Mouse (Mus musculus) heart, embryonic 11.5 days (tissue): ENCODE data around the gene Hcar1. TPM values are rescaled to one million over a fixed set of nuclear protein-coding genes. Genes with fewer than 3 reads are reported as not detected.

Source experiments
- ATAC-seq: fragments of 200-750 bp; cut with Nextera tagmentation; replicated peaks from 2 replicates; pipeline ENCODE4 v1.8.0; 2017; ENCODE audit warnings: moderate library complexity; ENCODE audit not compliant: insufficient number of reproducible peaks, low FRiP score, low TSS enrichment
- H3K27ac ChIP-seq: fragments of 300-500 bp; sonication (generic); 2 replicates; pipeline ENCODE4 v1.5.1; 2014; ENCODE audit warnings: mild to moderate bottlenecking, low read depth, low read length
- H3K27me3 ChIP-seq: fragments of 300-500 bp; sonication (generic); 2 replicates; pipeline ENCODE4 v1.6.1; 2014; ENCODE audit warnings: mild to moderate bottlenecking, low read length, mixed read lengths; ENCODE audit not compliant: control insufficient read depth, insufficient read depth
- H3K36me3 ChIP-seq: fragments of 300-500 bp; sonication (generic); 2 replicates; pipeline ENCODE4 v1.6.1; 2014; ENCODE audit warnings: mild to moderate bottlenecking, low read length, moderate library complexity, mixed read lengths; ENCODE audit not compliant: control insufficient read depth, insufficient read depth
- H3K4me1 ChIP-seq: fragments of 300-500 bp; sonication (generic); 2 replicates; pipeline ENCODE4 v1.6.1; 2014; ENCODE audit warnings: low read length; ENCODE audit not compliant: control insufficient read depth, insufficient read depth
- H3K4me2 ChIP-seq: fragments of 300-500 bp; sonication (generic); 2 replicates; pipeline ENCODE4 v1.6.1; 2014; ENCODE audit warnings: mild to moderate bottlenecking, moderate library complexity
- H3K4me3 ChIP-seq: fragments of 300-500 bp; sonication (generic); 2 replicates; pipeline ENCODE4 v1.5.1; 2014; ENCODE audit warnings: low read depth, low read length
- H3K9ac ChIP-seq: fragments of 300-500 bp; sonication (generic); 2 replicates; pipeline ENCODE4 v1.6.1; 2014; ENCODE audit warnings: mild to moderate bottlenecking, low read depth, low read length, moderate library complexity
- H3K9me3 ChIP-seq: fragments of 300-500 bp; sonication (generic); replicated peaks from 2 replicates; pipeline ENCODE4 v1.6.1; 2016; ENCODE audit warnings: low read length; ENCODE audit not compliant: control insufficient read depth
- WGBS: fragments of 180-500 bp; shearing (Covaris S2); extraction: QIAGEN DNeasy Blood & Tissue Kit; methylation state at CpG from one replicate; pipeline ENCODE4 v1.1.7; 2014; ENCODE audit not compliant: insufficient replicate concordance; 5-methylcytosine and 5-hydroxymethylcytosine counted together
- polyA plus RNA-seq: library from polyadenylated mRNA; unstranded; fragments of >200 nt; fragmentation: Nextera tagmentation; extraction: Ambion mirVana; gene quantifications from 2 replicates; pipeline ENCODE4 v1.2.1, GENCODE M21; 2014

The Hcar1 gene
- 0.06 TPM in 1 of 2 replicates, not detected in the other for polyA plus RNA-seq

- Histone ChIP-seq H3K27me3 (peaks cover 2% of the 10 kb centered on the region; the same call in 1 of the 2 replicates), H3K9me3 (no peaks in the 10 kb centered on the region), H3K4me1 (no peaks in the 10 kb centered on the region), H3K4me2 (peak within 1 kb of the TSS; percentile 2; the same call in 1 of the 2 replicates), H3K9ac (no peak within 1 kb of the TSS; the same call in 1 of the 2 replicates), H3K36me3 (no peaks in the 10 kb centered on the region), H3K27ac (no peak within 1 kb of the TSS), H3K4me3 (no peak within 1 kb of the TSS)
- 51% methylated on average over 12 of the region's 12 CpGs for WGBS
- ATAC-seq: no peak
Measured at GRCm38 (mm10) chr5:123879928-123880327, at the start of gene Hcar1. Gene Hcar1 (minus strand): TSS chr5:123880020.

- 92% methylated on average over 9 of the region's 9 CpGs for WGBS
- H3K36me3 ChIP-seq: peaks cover 30% of the 10 kb centered on the region
Measured at GRCm38 (mm10) chr5:123927118-123927517, 47.3 kb upstream of the Hcar1 start, which contains the start of gene Gm43518. Gene Gm43518 (plus strand): TSS chr5:123927418.

GRCm38 (mm10) chr5:123922112-123922511 lies 42.3 kb upstream of the Hcar1 start:
- Histone ChIP-seq H3K4me3 (no peak overlapping the region), H3K4me1 (no peaks in the 10 kb centered on the region), H3K9ac (no peak overlapping the region), H3K9me3 (no peaks in the 10 kb centered on the region), H3K27me3 (no peaks in the 10 kb centered on the region), H3K4me2 (no peak overlapping the region), H3K27ac (no peak overlapping the region), H3K36me3 (peaks cover 20% of the 10 kb centered on the region)
- WGBS: 93% methylated on average over 6 of the region's 6 CpGs
- ATAC-seq: no peak

More at GRCm38 (mm10) chr5:123927118-123927517, 47.3 kb upstream of the Hcar1 start, which contains the start of gene Gm43518:
- no peak for ATAC-seq
- Histone ChIP-seq H3K4me2 (no peak within 1 kb of the TSS), H3K4me1 (peaks cover 5% of the 10 kb centered on the region; the same call in 1 of the 2 replicates), H3K27me3 (no peaks in the 10 kb centered on the region), H3K27ac (no peak within 1 kb of the TSS), H3K9me3 (no peaks in the 10 kb centered on the region), H3K9ac (no peak within 1 kb of the TSS), H3K4me3 (no peak within 1 kb of the TSS)

- H3K36me3 ChIP-seq: peaks cover 12% of the 10 kb centered on the region
- no peaks in the 10 kb centered on the region for H3K27me3 ChIP-seq
- H3K27ac ChIP-seq: no peak overlapping the region
- no peak for ATAC-seq
- 76% methylated on average over 3 of the region's 3 CpGs for WGBS
- no peak overlapping the region for H3K4me3 ChIP-seq
- H3K9ac ChIP-seq: no peak overlapping the region
- H3K9me3 ChIP-seq: no peaks in the 10 kb centered on the region
- H3K4me1 ChIP-seq: peaks cover 3% of the 10 kb centered on the region
- no peak overlapping the region for H3K4me2 ChIP-seq
Measured at GRCm38 (mm10) chr5:123914852-123915251, 35.0 kb upstream of the Hcar1 start.

GRCm38 (mm10) chr5:123907631-123907977 lies 27.8 kb upstream of the Hcar1 start:
- Histone ChIP-seq H3K9ac (peak overlapping the region; percentile 99), H3K36me3 (peaks cover 14% of the 10 kb centered on the region), H3K4me1 (peaks cover 12% of the 10 kb centered on the region), H3K4me3 (peak overlapping the region; percentile 84), H3K27ac (peak overlapping the region; percentile 89), H3K9me3 (no peaks in the 10 kb centered on the region), H3K4me2 (peak overlapping the region; percentile 98), H3K27me3 (no peaks in the 10 kb centered on the region)
- WGBS: 4% methylated on average over 10 of the region's 10 CpGs
- ATAC-seq: no peak

GRCm38 (mm10) chr5:123906976-123907630 lies 27.3 kb upstream of the Hcar1 start, which contains the start of gene Denr:
Gene Denr (plus strand): TSS chr5:123907175.
- peak within 1 kb of the TSS; percentile 84 for H3K4me3 ChIP-seq
- no peaks in the 10 kb centered on the region for H3K9me3 ChIP-seq
- H3K36me3 ChIP-seq: peaks cover 14% of the 10 kb centered on the region
- no peaks in the 10 kb centered on the region for H3K27me3 ChIP-seq
- peak; percentile 91 for ATAC-seq
- H3K4me1 ChIP-seq: peaks cover 12% of the 10 kb centered on the region
- peak within 1 kb of the TSS; percentile 99 for H3K9ac ChIP-seq
- H3K4me2 ChIP-seq: peak within 1 kb of the TSS; percentile 98
- whole genome bisulfite sequencing: under 1% methylated on average over 61 of the region's 61 CpGs
- peak within 1 kb of the TSS; percentile 89 for H3K27ac ChIP-seq

- Histone ChIP-seq H3K9me3 (no peaks in the 10 kb centered on the region), H3K4me2 (peak overlapping the region; percentile 98), H3K36me3 (peaks cover 14% of the 10 kb centered on the region), H3K4me1 (peaks cover 12% of the 10 kb centered on the region), H3K27me3 (no peaks in the 10 kb centered on the region), H3K27ac (no peak overlapping the region), H3K9ac (0 out of 2 replicates have a peak overlapping the region, but pooled peaks have one; percentile 23), H3K4me3 (peak overlapping the region; percentile 84)
- ATAC-seq: no peak
- 71% methylated on average over 17 of the region's 17 CpGs for WGBS
Measured at GRCm38 (mm10) chr5:123906146-123906975, 26.5 kb upstream of the Hcar1 start.

- ATAC-seq: no peak
- Histone ChIP-seq H3K36me3 (0 out of 2 replicates have a peak, but pooled peaks cover 3% of the 10 kb centered on the region), H3K27me3 (no peaks in the 10 kb centered on the region), H3K4me2 (no peak overlapping the region), H3K9me3 (no peaks in the 10 kb centered on the region), H3K4me3 (no peak overlapping the region), H3K9ac (no peak overlapping the region), H3K4me1 (peaks cover 12% of the 10 kb centered on the region), H3K27ac (no peak overlapping the region)
- WGBS: 58% methylated on average over 11 of the region's 11 CpGs
Measured at GRCm38 (mm10) chr5:123904059-123904672, 24.3 kb upstream of the Hcar1 start.
